Mouse (Mus musculus) C3H10T1/2 (cell line): ENCODE measurements around the gene Gtsf2. TPM values are rescaled to one million over a fixed set of nuclear protein-coding genes. Genes with fewer than 3 reads are reported as not detected.

Source experiments
- polyA plus RNA-seq, 2 experiments: library from polyadenylated mRNA; unstranded; fragments of >200 nt; fragmentation: generic; extraction: Trizol; gene quantifications; one replicate each; pipeline ENCODE4 v1.2.1; 2012; ENCODE audit warnings: missing spikeins in 2 of 2

Gtsf2 gene
- not detected for polyA plus RNA-seq

DNA sequence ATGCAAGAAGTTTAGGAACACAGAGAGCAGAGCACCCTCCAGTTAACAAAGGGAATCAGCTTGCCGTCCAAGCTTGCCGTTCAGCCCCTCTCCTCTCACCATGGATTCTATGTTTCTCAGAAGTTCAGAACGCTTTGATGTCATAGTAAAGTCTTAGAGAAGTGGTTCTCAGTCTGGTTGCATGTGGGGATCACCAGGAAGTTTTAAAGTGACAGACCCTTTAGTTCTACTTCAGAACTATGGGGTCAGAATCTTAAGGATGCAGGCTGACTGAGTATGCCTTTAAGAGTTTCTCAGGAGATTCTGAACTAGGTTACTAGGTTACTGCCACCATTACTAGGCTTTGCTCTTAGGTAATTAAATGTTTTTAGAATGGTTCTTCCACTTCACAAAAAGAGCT lies at the start of gene Gtsf2:
Gtsf2 (minus strand) TSS at position 101 of the 400 bp plus-strand sequence.

DNA sequence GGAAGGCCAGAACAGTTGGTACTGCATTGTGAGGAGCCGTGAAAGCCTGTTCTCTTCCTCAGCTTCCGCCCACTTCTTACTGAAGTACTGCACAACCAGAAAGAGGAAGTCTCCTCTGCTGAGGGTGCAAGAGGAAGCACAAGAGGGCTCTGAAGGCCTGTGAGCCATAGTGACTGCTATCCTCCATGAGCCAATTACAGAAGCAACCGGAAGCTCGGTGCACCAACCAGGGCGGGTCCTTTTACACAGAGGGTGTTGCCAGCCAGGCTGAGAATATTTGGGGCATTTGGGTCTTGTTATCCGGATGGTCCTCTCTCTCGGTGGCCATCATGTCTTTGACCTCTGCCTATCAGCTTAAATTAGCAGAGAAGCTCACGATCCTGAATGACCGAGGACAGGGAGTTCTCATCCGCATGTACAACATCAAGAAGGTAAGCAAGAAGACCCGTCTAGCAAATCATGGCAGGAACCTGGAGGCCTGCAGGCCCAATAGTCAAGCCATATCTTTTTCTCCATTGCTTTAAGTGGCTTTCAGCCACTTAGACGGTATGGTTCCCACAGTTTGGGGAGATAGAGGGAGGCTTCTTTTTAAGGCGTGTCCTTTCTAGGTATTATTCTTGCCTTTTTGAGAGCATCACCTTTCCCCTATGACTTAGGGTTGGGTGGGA lies 5.4 kb upstream of the Gtsf2 start, which contains the start of gene Nckap1l:
Nckap1l (plus strand) TSS at position 244 of the 668 bp plus-strand sequence.

DNA sequence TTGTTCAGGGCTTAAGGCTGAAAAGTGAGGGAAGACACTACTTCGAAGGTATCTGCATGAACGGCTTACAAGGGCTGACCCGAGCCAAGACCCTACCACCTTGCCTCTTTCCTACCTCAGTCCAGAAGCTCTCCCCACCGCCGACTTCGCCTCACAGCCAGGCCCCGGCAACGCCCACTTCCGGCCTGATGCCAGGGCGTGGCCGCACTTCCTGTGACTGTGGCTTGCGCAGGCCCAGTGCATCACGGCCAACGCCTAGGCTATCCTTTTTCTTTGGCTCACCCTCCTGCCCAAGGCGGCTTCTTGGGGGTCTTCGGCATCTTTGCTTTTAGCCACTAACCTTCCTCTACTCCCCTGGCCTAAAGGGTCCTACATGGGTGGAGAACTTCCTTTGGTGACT lies 18.0 kb downstream of the Gtsf2 start, which contains the start of gene Gtsf1:
Gtsf1 (minus strand) TSS at position 230 of the 400 bp plus-strand sequence.

Other genes starting within 250 kb of the Gtsf2 start
- 10 to 100 TPM in 1 of 2 experiments, 1 to 10 TPM in 1; 4.2 to 26.2 TPM for gene Cbx5, start 208.7 kb downstream of the Gtsf2 start, polyA plus RNA-seq
- gene Hnrnpa1, start 208.0 kb downstream of the Gtsf2 start, polyA plus RNA-seq = 100 to 1,000 TPM; 119 to 565 TPM
- gene Nfe2, start 190.1 kb downstream of the Gtsf2 start, polyA plus RNA-seq = under 1 TPM; 0.07 to 0.57 TPM
- gene Copz1, start 175.8 kb downstream of the Gtsf2 start, polyA plus RNA-seq = 100 to 1,000 TPM; 228 to 304 TPM
- under 1 TPM; 0.09 to 0.45 TPM for gene Gpr84, start 137.9 kb downstream of the Gtsf2 start, polyA plus RNA-seq
- 100 to 1,000 TPM in 1 of 2 experiments, 10 to 100 TPM in 1; 76.8 to 115 TPM for gene Zfp385a, start 108.4 kb downstream of the Gtsf2 start, polyA plus RNA-seq
- gene Itga5, start 81.7 kb downstream of the Gtsf2 start, polyA plus RNA-seq = 10 to 100 TPM; 53.6 to 91.1 TPM
- under 1 TPM in 1 of 2 experiments, not detected in 1; 0.16 TPM for gene Gtsf1, start 18.0 kb downstream of the Gtsf2 start, polyA plus RNA-seq
- gene Nckap1l, start 5.3 kb upstream of the Gtsf2 start, polyA plus RNA-seq = under 1 TPM; 0.02 to 0.11 TPM
- 1 to 10 TPM in 1 of 2 experiments, under 1 TPM in 1; 0.55 to 1.1 TPM for gene Pde1b, start 54.6 kb upstream of the Gtsf2 start, polyA plus RNA-seq
- gene Ppp1r1a, start 89.5 kb upstream of the Gtsf2 start, polyA plus RNA-seq = not detected
- gene Glycam1, start 116.6 kb upstream of the Gtsf2 start, polyA plus RNA-seq = not detected